Mouse (Mus musculus) midbrain, postnatal 0 days (tissue): ENCODE measurements around the gene Syce3. TPM values are rescaled to one million over a fixed set of nuclear protein-coding genes. Genes with fewer than 3 reads are reported as not detected.

ENCODE experiments used
- ATAC-seq: fragments of 200-750 bp; cut with Nextera tagmentation; 2 replicates; pipeline ENCODE4 v1.8.0; 2017; ENCODE audit warnings: moderate number of reproducible peaks, mild to moderate bottlenecking, moderate TSS enrichment, moderate library complexity; ENCODE audit not compliant: low FRiP score
- DNase-seq: peaks from one replicate; pipeline ENCODE4 v3.0.0-alpha.2; 2015; ENCODE audit warnings: low spot score
- H3K27ac ChIP-seq: fragments of 300-500 bp; sonication (generic); 2 replicates; pipeline ENCODE4 v1.5.1; 2014; ENCODE audit warnings: low read depth, mild to moderate bottlenecking, low read length, mixed read lengths
- H3K27me3 ChIP-seq: fragments of 300-500 bp; sonication (generic); 2 replicates; pipeline ENCODE4 v1.6.1; 2014; ENCODE audit warnings: low read length, control low read depth, mixed read lengths; ENCODE audit not compliant: insufficient read depth
- H3K36me3 ChIP-seq: fragments of 300-500 bp; sonication (generic); 2 replicates; pipeline ENCODE4 v1.6.1; 2014; ENCODE audit warnings: low read length, control low read depth, mixed read lengths; ENCODE audit not compliant: insufficient read depth
- H3K4me1 ChIP-seq: fragments of 300-500 bp; sonication (generic); 2 replicates; pipeline ENCODE4 v1.6.1; 2014; ENCODE audit warnings: mild to moderate bottlenecking, control low read depth, antibody characterized with exemption, low read length, mixed read lengths; ENCODE audit not compliant: insufficient read depth
- H3K4me2 ChIP-seq: fragments of 300-500 bp; sonication (generic); 2 replicates; pipeline ENCODE4 v1.6.1; 2014; ENCODE audit warnings: low read depth, mild to moderate bottlenecking, low read length, mixed read lengths; ENCODE audit not compliant: poor library complexity, severe bottlenecking
- H3K4me3 ChIP-seq: fragments of 300-500 bp; sonication (generic); 2 replicates; pipeline ENCODE4 v1.5.1; 2014; ENCODE audit warnings: low read depth, mild to moderate bottlenecking, low read length, moderate library complexity
- H3K9ac ChIP-seq: fragments of 300-500 bp; sonication (generic); replicated peaks from 2 replicates; pipeline ENCODE4 v1.6.1; 2014; ENCODE audit warnings: mild to moderate bottlenecking, low read length, moderate library complexity, mixed read lengths; ENCODE audit not compliant: poor library complexity, severe bottlenecking
- H3K9me3 ChIP-seq: fragments of 300-500 bp; sonication (generic); 2 replicates; pipeline ENCODE4 v1.6.1; 2016; ENCODE audit warnings: low read length, control low read depth
- CTCF ChIP-seq: IDR thresholded peaks from 2 replicates; pipeline ENCODE4 v1.5.1; 2016; ENCODE audit warnings: antibody characterized with exemption, mild to moderate bottlenecking
- WGBS: fragments of 180-500 bp; shearing (Covaris S2); extraction: QIAGEN DNeasy Blood & Tissue Kit; methylation state at CpG from one replicate; pipeline ENCODE4 v1.1.7; 2014; 5-methylcytosine and 5-hydroxymethylcytosine counted together
- polyA plus RNA-seq: library from polyadenylated mRNA; unstranded; fragments of >200 nt; fragmentation: Nextera tagmentation; extraction: Ambion mirVana; gene quantifications from 2 replicates; pipeline ENCODE4 v1.2.1, GENCODE M21; 2015
- total RNA-seq: library from RNA; depleted of rRNA; stranded (reverse); fragments of >200 nt; gene quantifications from 2 replicates; pipeline ENCODE4 v1.2.3, GENCODE M21; 2014

The Syce3 gene
- total and polyA plus RNA-seq, 2 experiments from 2014 or later = not detected

DNA sequence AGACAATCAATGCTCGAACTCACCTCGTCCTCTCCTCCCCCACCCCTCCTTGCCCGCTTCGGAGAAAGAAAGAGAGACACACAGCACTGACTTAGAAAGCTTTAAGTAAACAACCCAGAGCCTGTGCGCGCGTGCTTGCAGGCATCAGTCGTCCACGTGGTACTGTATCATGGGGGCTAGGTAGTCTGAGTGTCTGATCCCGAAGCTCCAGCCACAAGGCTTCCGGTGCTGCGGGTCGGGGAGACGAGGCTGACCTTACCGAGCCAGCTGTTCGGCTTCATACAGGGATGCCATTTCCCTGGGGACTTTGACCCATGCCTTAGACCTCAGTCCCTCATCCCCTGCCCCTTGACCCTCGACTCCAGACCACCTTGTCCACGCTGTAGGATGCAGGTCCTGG, 32.9 kb downstream of the Syce3 start:
- no peak overlapping the region for H3K27ac ChIP-seq
- no peak for TF ChIP-seq CTCF
- WGBS = 9% methylated on average over 18 of the region's 18 CpGs
- H3K4me1 ChIP-seq = peaks cover 16% of the 10 kb centered on the region
- H3K4me3 ChIP-seq = 0 out of 2 replicates have a peak overlapping the region, but pooled peaks have one; percentile 5
- peaks cover 32% of the 10 kb centered on the region for H3K27me3 ChIP-seq
- peaks cover 2% of the 10 kb centered on the region; the same call in 1 of the 2 replicates for H3K36me3 ChIP-seq
- H3K9me3 ChIP-seq = no peaks in the 10 kb centered on the region
- DNase-seq (no peak), ATAC-seq (no peak)
- no peak overlapping the region for H3K9ac ChIP-seq
- no peak overlapping the region for H3K4me2 ChIP-seq

DNA sequence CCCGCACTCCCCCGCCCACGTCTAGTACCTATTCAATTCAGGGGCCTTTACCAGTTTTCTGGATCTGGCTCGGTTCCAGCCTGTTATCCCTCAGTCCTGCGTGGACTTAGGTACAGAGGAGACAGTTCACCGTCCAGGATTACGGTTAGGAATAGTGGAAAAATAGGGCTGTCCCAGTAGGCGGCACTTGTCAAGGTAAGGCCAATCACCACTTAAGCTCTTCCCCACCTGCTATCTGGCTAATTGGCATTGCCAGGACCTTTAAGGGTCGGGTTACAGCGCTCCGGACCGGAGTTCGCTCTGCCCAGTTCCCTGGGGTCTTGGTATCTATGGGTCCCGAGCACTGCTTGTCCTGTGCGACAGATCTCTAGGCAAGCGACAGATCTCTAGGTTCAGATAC, 33.3 kb downstream of the Syce3 start, which contains the start of gene Tymp:
TSS of gene Tymp (minus strand) at position 83 of the 400 bp plus-strand sequence.
- Histone ChIP-seq H3K4me2 (no peak within 1 kb of the TSS), H3K9me3 (no peaks in the 10 kb centered on the region), H3K9ac (no peak within 1 kb of the TSS), H3K4me1 (peaks cover 16% of the 10 kb centered on the region), H3K27me3 (peaks cover 32% of the 10 kb centered on the region), H3K36me3 (peaks cover 6% of the 10 kb centered on the region), H3K27ac (no peak within 1 kb of the TSS), H3K4me3 (0 out of 2 replicates have a peak within 1 kb of the TSS, but pooled peaks have one; percentile 5)
- 29% methylated on average over 16 of the region's 16 CpGs for WGBS
- DNase-seq (no peak), ATAC-seq (no peak)
- TF ChIP-seq CTCF = no peak

DNA sequence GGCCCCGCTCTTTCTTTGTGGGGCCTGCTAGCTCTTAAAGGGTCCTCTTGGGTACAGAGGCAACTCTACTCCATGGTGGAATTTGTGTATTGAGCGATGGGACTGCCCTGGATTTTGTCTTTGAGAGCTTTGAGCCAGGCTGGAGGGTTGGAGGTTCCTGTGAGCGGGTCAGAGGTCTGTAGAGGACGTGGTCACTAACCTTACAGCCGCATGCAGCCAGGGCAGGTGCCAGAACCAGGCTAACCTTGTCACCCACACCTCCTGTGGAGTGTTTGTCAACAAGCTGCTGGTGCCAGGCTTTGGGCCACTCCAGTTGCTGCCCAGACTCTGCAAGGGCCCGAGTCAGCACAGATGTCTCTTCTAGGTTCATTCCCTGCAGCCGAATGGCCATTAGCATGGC, 34.3 kb downstream of the Syce3 start:
- WGBS = 85% methylated on average over 7 of the region's 7 CpGs
- DNase-seq = no peak
- peaks cover 15% of the 10 kb centered on the region for H3K36me3 ChIP-seq

DNA sequence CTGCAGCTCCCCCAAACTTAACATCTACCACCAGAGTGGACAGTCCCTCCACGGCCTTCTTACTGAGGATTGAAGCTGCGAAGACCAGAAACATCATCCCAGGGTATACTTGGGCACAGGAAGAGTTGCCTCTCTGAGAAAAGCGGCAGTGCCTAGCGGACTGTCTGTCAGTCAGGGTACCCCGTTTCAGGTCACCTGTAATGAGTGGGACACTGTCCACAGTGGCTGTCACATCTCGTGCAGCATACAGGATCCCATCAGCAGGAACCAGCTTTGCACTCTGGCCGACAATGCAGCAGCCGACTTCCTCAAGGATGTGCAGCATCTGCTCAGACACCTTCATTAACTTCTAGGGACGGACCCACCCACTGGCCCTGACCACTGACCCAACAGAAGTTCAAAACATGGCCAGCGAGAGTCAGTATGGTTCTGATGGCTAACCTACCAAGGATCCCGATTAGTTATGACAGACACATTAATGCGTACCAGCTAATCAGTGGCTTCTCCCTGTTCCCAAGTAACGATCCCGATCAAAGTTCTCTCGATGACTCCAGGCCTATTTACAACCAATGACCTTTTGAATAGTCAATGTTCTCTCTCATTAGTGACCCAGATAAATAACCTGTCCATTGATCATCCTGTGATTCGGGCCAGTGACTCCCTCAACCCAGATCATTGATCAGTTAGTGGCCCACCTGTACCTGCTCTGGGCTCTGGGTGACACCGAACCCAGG, 35.3 kb downstream of the Syce3 start:
- no peak overlapping the region for H3K27ac ChIP-seq
- peaks cover 32% of the 10 kb centered on the region for H3K27me3 ChIP-seq
- TF ChIP-seq CTCF = no peak
- no peaks in the 10 kb centered on the region for H3K9me3 ChIP-seq
- H3K36me3 ChIP-seq = peaks cover 21% of the 10 kb centered on the region
- H3K4me1 ChIP-seq = peaks cover 16% of the 10 kb centered on the region
- peak overlapping the region; percentile 84 for H3K4me2 ChIP-seq
- no peak for ATAC-seq
- no peak overlapping the region for H3K4me3 ChIP-seq
- 93% methylated on average over 17 of the region's 17 CpGs for WGBS
- no peak for DNase-seq
- H3K9ac ChIP-seq = no peak overlapping the region; the same call in 1 of the 2 replicates

More for the DNA sequence above, 34.3 kb downstream of the Syce3 start:
- Histone ChIP-seq H3K9me3 (no peaks in the 10 kb centered on the region), H3K4me1 (peaks cover 16% of the 10 kb centered on the region), H3K27ac (no peak overlapping the region), H3K4me3 (no peak overlapping the region), H3K9ac (no peak overlapping the region), H3K4me2 (no peak overlapping the region), H3K27me3 (peaks cover 32% of the 10 kb centered on the region)
- TF ChIP-seq CTCF = no peak
- no peak for ATAC-seq

DNA sequence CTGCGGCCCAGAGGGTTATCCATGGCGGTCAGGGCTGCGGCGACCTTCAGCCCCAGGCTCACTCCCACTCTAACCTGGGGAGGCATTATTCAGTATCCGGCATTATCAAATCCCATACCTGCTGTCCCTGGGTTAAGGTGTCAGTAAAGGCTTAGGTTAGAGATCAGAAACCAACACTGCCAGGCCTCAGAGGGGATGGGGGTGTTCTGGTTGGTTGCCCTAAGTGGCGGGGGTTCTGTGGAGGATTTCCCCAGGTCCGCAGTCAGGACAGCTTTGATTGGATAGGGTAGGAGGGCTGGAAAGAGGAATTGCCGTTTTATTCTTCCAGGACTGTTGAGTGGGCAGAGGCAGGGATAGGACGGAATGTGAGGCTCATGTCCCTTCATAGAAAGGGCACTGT, 36.0 kb downstream of the Syce3 start:
- no peak for TF ChIP-seq CTCF
- WGBS = 47% methylated on average over 9 of the region's 9 CpGs
- DNase-seq (no peak), ATAC-seq (no peak)
- peaks cover 16% of the 10 kb centered on the region for H3K4me1 ChIP-seq
- H3K4me2 ChIP-seq = peak overlapping the region; percentile 84
- peak overlapping the region; percentile 78 for H3K9ac ChIP-seq
- peaks cover 28% of the 10 kb centered on the region for H3K27me3 ChIP-seq
- H3K27ac ChIP-seq = peak overlapping the region; percentile 88
- H3K4me3 ChIP-seq = peak overlapping the region; percentile 72
- H3K9me3 ChIP-seq = no peaks in the 10 kb centered on the region
- H3K36me3 ChIP-seq = peaks cover 28% of the 10 kb centered on the region

DNA sequence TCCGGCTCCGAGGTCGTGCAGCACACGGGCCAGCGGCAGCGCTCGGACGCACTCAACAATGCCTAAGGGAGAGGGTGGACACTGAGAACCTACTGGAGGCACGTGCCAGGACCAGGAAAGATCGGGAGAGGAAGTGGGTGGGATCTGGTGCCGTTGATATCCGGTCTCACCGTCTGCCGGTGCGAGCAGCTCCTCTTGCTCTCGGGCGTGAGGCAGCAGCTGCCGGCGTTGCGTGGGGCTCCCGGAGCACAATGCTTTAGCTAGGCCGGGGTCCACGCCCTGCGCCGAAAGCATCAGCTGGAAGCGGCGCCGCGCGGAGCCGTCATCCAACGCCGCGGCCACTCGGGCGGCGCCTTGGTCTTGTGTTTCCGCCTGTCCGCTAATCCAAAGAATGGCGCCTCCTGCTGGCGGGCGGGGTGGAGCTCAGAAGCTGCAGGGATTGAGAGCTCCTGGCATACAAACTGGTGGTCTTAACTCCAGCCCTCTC, 36.5 kb downstream of the Syce3 start, which contains the start of gene Sco2:
TSS of gene Sco2 (minus strand) at position 85 of the 487 bp plus-strand sequence.
- Histone ChIP-seq H3K27ac (peak within 1 kb of the TSS; percentile 88), H3K9me3 (no peaks in the 10 kb centered on the region), H3K4me3 (peak within 1 kb of the TSS; percentile 72), H3K9ac (peak within 1 kb of the TSS; percentile 78), H3K27me3 (peaks cover 26% of the 10 kb centered on the region), H3K4me1 (peaks cover 11% of the 10 kb centered on the region), H3K4me2 (peak within 1 kb of the TSS; percentile 84), H3K36me3 (peaks cover 31% of the 10 kb centered on the region)
- DNase-seq (peak; percentile 93), ATAC-seq (peak; percentile 83)
- peak; percentile 85 for TF ChIP-seq CTCF
- WGBS = under 1% methylated on average over 42 of the region's 42 CpGs
